Mouse (Mus musculus) midbrain, postnatal 0 days (tissue): ENCODE results near the gene Tfr2. TPM values are rescaled to one million over a fixed set of nuclear protein-coding genes. Genes with fewer than 3 reads are reported as not detected.

Source experiments
- ATAC-seq: fragments of 200-750 bp; cut with Nextera tagmentation; 2 replicates; pipeline ENCODE4 v1.8.0; 2017; ENCODE audit warnings: moderate number of reproducible peaks, mild to moderate bottlenecking, moderate TSS enrichment, moderate library complexity; ENCODE audit not compliant: low FRiP score
- DNase-seq: peaks from one replicate; pipeline ENCODE4 v3.0.0-alpha.2; 2015; ENCODE audit warnings: low spot score
- H3K27ac ChIP-seq: fragments of 300-500 bp; sonication (generic); 2 replicates; pipeline ENCODE4 v1.5.1; 2014; ENCODE audit warnings: low read depth, mild to moderate bottlenecking, low read length, mixed read lengths
- H3K27me3 ChIP-seq: fragments of 300-500 bp; sonication (generic); 2 replicates; pipeline ENCODE4 v1.6.1; 2014; ENCODE audit warnings: low read length, control low read depth, mixed read lengths; ENCODE audit not compliant: insufficient read depth
- H3K36me3 ChIP-seq: fragments of 300-500 bp; sonication (generic); 2 replicates; pipeline ENCODE4 v1.6.1; 2014; ENCODE audit warnings: low read length, control low read depth, mixed read lengths; ENCODE audit not compliant: insufficient read depth
- H3K4me1 ChIP-seq: fragments of 300-500 bp; sonication (generic); 2 replicates; pipeline ENCODE4 v1.6.1; 2014; ENCODE audit warnings: mild to moderate bottlenecking, control low read depth, antibody characterized with exemption, low read length, mixed read lengths; ENCODE audit not compliant: insufficient read depth
- H3K4me2 ChIP-seq: fragments of 300-500 bp; sonication (generic); 2 replicates; pipeline ENCODE4 v1.6.1; 2014; ENCODE audit warnings: low read depth, mild to moderate bottlenecking, low read length, mixed read lengths; ENCODE audit not compliant: poor library complexity, severe bottlenecking
- H3K4me3 ChIP-seq: fragments of 300-500 bp; sonication (generic); 2 replicates; pipeline ENCODE4 v1.5.1; 2014; ENCODE audit warnings: low read depth, mild to moderate bottlenecking, low read length, moderate library complexity
- H3K9ac ChIP-seq: fragments of 300-500 bp; sonication (generic); replicated peaks from 2 replicates; pipeline ENCODE4 v1.6.1; 2014; ENCODE audit warnings: mild to moderate bottlenecking, low read length, moderate library complexity, mixed read lengths; ENCODE audit not compliant: poor library complexity, severe bottlenecking
- H3K9me3 ChIP-seq: fragments of 300-500 bp; sonication (generic); 2 replicates; pipeline ENCODE4 v1.6.1; 2016; ENCODE audit warnings: low read length, control low read depth
- CTCF ChIP-seq: IDR thresholded peaks from 2 replicates; pipeline ENCODE4 v1.5.1; 2016; ENCODE audit warnings: antibody characterized with exemption, mild to moderate bottlenecking
- WGBS: fragments of 180-500 bp; shearing (Covaris S2); extraction: QIAGEN DNeasy Blood & Tissue Kit; methylation state at CpG from one replicate; pipeline ENCODE4 v1.1.7; 2014; 5-methylcytosine and 5-hydroxymethylcytosine counted together
- polyA plus RNA-seq: library from polyadenylated mRNA; unstranded; fragments of >200 nt; fragmentation: Nextera tagmentation; extraction: Ambion mirVana; gene quantifications from 2 replicates; pipeline ENCODE4 v1.2.1, GENCODE M21; 2015
- total RNA-seq: library from RNA; depleted of rRNA; stranded (reverse); fragments of >200 nt; gene quantifications from 2 replicates; pipeline ENCODE4 v1.2.3, GENCODE M21; 2014; rRNA removed

The Tfr2 gene
- total RNA-seq (22.3 and 29.6 TPM in 2 replicates), polyA plus RNA-seq (21.7 and 22.7 TPM in 2 replicates)

DNA sequence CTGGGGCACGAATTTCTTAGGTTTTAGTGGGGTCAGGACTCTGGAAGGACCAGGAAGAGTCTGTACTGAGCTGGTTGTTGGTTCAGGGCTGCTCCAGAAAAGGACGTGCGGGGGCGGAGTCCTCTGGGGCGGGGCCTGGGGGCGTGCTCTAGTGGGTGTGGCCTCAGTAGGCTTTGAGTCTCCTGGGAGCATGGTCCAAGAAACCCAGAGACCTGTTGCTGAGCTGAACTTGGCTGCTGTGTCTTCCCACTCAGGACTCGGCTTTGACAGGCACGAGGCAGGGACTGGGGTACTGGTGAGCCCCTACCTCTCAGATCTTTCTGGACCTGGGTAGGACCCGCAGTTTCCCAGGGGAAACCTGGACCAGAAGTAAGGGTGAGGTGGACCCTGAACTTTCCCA lies at the start of gene Tfr2:
Gene Tfr2, plus strand, starts transcription at position 176 of the 400 bp plus-strand sequence.
- ATAC-seq (no peak), DNase-seq (no peak)
- Histone ChIP-seq H3K4me1 (no peaks in the 10 kb centered on the region), H3K27me3 (no peaks in the 10 kb centered on the region), H3K36me3 (peaks cover 23% of the 10 kb centered on the region), H3K9me3 (no peaks in the 10 kb centered on the region), H3K27ac (no peak within 1 kb of the TSS), H3K9ac (no peak within 1 kb of the TSS), H3K4me2 (no peak within 1 kb of the TSS), H3K4me3 (no peak within 1 kb of the TSS)
- no peak for TF ChIP-seq CTCF
- 36% methylated on average over 9 of the region's 9 CpGs for WGBS

DNA sequence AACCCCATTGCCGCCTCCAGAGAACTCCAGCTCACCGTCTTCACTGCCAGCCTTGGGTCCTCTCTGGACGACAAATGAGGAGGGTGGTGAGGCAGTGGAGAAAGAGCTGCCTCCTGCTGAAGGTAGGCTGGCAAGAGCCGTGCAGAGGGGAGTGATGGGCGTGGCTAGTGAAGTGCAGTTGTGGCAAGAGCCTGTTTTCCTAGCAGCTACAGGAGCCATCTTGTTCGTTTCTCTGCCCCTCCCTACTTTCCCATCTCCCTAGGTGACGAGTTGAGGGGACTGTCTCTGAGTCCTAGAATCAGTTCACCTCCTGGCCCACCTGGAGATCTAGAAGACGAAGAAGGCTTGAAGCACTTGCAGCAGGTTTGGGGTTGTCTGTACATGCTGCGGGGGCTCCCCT lies 47.8 kb upstream of the Tfr2 start:
- no peak overlapping the region for H3K4me3 ChIP-seq
- DNase-seq (no peak), ATAC-seq (no peak)
- WGBS = 86% methylated on average over 9 of the region's 9 CpGs
- H3K36me3 ChIP-seq = peaks cover 87% of the 10 kb centered on the region
- H3K27me3 ChIP-seq = no peaks in the 10 kb centered on the region
- no peak overlapping the region for H3K9ac ChIP-seq
- no peak overlapping the region for H3K27ac ChIP-seq
- H3K9me3 ChIP-seq = no peaks in the 10 kb centered on the region
- no peak overlapping the region for H3K4me2 ChIP-seq
- no peak for TF ChIP-seq CTCF
- no peaks in the 10 kb centered on the region for H3K4me1 ChIP-seq

DNA sequence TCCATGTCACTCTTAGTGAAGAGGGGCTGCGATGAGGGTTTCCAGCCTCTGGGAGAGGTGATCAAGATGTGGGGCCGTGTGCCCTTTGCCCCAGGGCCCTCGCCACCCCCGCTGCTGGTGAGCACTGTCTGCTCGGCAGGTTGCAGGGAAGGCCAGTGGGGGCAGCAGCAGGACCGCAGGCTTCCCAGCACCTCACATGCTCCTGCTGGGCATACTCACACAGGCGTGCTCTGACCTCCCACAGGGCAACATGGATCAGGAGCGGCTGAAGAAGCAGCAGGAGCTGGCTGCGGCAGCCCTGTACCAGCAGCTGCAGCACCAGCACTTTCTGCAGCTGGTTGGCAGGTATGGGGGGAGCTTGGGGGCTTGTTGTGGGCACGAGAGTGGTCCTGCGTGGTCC lies 46.9 kb upstream of the Tfr2 start:
- H3K4me1 ChIP-seq = no peaks in the 10 kb centered on the region
- no peak overlapping the region for H3K4me3 ChIP-seq
- TF ChIP-seq CTCF = no peak
- no peaks in the 10 kb centered on the region for H3K9me3 ChIP-seq
- H3K4me2 ChIP-seq = no peak overlapping the region
- no peak for DNase-seq
- no peak overlapping the region for H3K27ac ChIP-seq
- no peak for ATAC-seq
- peaks cover 93% of the 10 kb centered on the region for H3K36me3 ChIP-seq
- no peak overlapping the region for H3K9ac ChIP-seq
- 65% methylated on average over 11 of the region's 11 CpGs for WGBS
- H3K27me3 ChIP-seq = no peaks in the 10 kb centered on the region

DNA sequence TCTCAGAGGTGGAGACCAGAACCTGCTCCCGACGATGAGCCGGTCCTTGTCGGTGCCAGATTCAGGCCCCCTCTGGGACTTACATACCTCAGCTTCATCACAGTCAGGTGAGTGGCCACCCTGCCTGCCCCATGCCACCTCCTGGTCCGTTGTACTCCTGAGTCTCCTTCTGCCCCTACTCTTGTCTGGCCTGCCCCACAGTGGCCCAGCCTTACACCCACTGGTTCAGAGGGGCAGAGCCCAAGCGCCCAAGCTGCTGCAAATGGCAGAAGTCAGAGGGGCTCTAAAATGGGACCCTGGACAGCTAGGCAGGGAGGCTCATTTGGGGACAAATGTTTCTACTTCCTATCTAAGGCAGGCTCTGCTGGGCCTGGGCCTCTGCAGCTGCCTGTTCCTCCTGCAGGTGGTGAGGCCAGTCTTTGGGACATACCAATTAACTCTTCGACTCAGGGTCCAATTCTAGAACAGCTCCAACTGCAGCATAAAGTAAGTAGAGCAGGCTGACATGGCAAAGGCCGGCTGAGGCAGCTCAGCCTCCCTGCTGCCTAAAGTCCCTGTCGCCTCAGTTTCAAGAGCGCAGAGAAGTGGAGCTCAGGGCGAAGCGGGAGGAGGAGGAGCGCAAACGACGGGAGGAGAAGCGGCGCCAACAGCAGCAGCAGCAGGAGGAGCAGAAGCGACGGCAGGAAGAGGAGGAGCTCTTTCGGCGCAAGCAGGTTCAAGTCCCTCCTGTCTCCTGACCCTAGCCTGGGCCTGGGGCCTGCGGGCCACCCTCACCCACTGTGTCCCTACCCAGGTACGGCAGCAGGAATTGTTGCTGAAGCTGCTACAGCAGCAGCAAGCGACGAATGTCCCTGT lies 46.0 kb upstream of the Tfr2 start:
- Histone ChIP-seq H3K9ac (no peak overlapping the region), H3K27me3 (no peaks in the 10 kb centered on the region), H3K4me2 (no peak overlapping the region), H3K27ac (no peak overlapping the region), H3K4me3 (no peak overlapping the region), H3K4me1 (no peaks in the 10 kb centered on the region), H3K9me3 (no peaks in the 10 kb centered on the region), H3K36me3 (peaks cover 95% of the 10 kb centered on the region)
- 81% methylated on average over 25 of the region's 25 CpGs for WGBS
- DNase-seq (no peak), ATAC-seq (no peak)
- peak; percentile 28; the same call in 1 of the 2 replicates for TF ChIP-seq CTCF

DNA sequence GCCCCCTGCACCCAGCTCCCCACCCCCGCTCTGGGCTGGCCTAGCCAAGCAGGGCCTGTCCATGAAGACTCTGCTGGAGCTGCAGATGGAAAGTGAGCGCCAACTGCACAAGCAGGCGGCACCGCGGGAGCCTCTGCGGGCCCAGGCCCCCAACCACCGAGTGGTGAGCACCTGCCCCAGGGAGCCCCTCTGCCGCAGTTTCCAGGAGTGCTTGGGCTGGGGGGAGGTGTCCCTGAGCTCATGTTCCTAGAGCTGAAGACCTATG lies 45.5 kb upstream of the Tfr2 start:
- ATAC-seq (no peak), DNase-seq (no peak)
- Histone ChIP-seq H3K9me3 (no peaks in the 10 kb centered on the region), H3K9ac (no peak overlapping the region), H3K27me3 (no peaks in the 10 kb centered on the region), H3K27ac (no peak overlapping the region), H3K4me2 (no peak overlapping the region), H3K4me1 (no peaks in the 10 kb centered on the region), H3K4me3 (no peak overlapping the region), H3K36me3 (peaks cover 95% of the 10 kb centered on the region)
- TF ChIP-seq CTCF = no peak
- WGBS = 89% methylated on average over 8 of the region's 8 CpGs

DNA sequence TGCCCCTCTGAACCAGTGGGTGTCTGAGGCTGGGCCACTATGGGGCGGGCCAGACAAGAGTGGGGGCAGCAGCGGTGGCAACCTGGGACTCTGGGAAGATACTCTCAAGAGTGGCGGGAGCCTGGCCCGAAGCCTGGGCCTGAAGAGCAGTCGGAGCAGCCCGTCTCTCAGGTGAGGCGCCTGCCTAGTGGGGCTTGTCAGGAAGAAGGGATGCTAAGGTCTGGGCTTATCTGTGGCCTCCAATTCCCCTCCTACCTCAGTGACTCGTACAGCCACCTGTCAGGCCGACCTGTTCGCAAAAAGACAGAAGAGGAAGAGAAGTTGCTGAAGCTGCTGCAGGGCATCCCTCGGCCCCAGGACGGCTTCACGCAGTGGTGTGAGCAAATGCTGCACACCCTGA lies 45.0 kb upstream of the Tfr2 start:
- no peak for DNase-seq
- 90% methylated on average over 13 of the region's 13 CpGs for WGBS
- H3K4me3 ChIP-seq = no peak overlapping the region
- no peak overlapping the region for H3K4me2 ChIP-seq
- H3K27me3 ChIP-seq = no peaks in the 10 kb centered on the region
- no peak for ATAC-seq
- TF ChIP-seq CTCF = no peak
- 0 out of 2 replicates have a peak overlapping the region, but pooled peaks have one; percentile 62 for H3K27ac ChIP-seq
- no peaks in the 10 kb centered on the region; the same call in 1 of the 2 replicates for H3K4me1 ChIP-seq
- no peaks in the 10 kb centered on the region for H3K9me3 ChIP-seq
- peaks cover 95% of the 10 kb centered on the region for H3K36me3 ChIP-seq
- H3K9ac ChIP-seq = no peak overlapping the region
